Mouse (Mus musculus): ENCODE data around the gene Ubash3b.

The Ubash3b gene

DNA sequence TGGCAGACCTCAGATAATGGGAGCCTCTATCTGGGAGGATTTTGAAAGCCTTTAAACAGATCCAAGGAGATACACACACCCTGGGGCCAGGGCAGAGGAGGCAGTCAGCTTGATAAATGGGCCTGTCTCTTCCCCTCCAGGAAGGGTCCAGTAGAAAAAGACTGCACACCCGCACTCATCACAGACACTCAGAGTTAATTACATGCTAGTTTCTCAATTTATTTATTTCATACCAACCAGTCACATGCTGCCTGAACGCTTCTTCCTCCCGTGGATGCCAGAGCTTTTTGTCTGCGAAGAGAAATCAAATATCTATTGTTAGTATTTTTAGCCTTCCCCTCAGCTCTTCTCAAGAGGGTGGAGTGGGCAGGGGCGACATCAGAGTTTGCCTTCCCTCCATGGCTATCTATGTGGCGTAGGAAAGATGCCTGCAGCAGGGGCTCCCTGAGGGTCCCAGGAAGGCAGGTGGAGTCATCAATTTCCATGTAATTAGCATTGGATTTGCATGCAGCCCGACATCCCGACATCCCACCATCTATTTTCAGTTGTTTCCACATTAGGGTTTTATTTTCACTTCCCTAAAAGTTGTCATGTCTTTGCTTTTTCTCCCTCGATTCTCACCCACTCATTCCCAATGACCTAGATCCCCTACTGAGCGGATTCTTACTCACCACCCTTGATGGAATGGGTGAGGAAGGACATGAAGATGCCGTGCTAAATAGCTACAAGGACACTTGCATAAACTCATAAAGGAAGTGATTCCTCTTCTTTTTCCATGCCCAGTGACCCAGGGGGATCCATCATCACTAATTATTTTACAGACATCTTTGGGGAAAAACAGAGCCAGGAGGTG is 110.2 kb downstream of the Ubash3b start:
- no peak for DNase-seq (ENCODE audit: low spot score in 2 of 2)

DNA sequence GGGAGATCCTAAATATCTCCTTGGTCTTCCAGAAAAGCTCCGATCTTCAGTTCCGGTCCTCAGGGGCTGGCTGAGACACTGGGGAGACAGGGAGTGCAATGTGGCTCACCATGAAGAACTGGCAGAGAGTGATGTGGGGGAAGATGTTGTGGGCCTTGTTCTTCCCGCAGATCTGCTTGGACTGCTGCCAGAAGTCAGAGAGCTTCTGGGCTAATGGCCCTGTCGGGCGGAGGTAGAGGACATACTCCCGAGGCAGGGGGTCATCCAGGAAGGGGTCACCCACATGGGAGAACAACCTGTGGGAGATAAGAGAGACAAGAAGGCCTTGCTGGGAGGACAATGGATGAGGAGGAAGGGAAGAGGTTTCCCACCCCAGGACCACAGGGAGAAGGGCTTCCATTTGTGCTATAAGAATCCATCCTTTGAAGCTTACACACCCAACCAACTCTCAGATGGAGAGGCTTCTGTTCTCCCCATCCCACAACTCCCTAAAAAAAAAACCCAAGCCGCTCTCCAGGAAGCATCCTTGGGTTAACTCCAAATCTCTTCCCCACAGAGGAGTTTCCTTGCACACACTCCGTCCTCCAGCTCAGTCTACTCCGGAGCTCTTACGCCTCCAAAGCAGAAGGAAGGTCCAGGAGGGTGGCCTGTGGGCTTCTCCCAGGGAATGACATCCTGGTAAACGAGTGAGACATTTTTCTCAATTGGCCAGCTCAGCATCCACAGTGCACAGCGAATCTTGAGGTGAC is 111.0 kb downstream of the Ubash3b start:
- DNase-seq (ENCODE audit: low spot score in 2 of 2), result no peak

DNA sequence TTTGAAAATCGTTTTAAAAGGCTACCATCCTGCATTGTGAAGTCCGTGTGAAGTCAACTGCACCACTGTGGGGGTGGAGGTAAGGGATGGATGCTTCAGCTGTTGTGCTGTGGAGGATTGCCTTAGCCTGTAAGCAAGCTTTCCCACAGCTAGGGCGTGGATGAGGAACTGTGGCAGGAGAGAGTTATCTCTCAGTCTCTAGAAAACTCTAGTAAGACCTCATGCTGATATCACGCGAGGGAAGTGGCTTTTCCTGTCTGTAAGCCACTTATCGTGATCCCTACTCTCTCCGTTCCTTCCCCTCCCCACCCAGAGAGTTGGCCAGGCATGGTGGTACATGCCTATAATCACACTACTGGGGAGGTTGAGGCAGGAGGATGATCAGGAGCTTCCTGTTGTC is 112.2 kb downstream of the Ubash3b start:
- no peak for DNase-seq (ENCODE audit: low spot score in 2 of 2)

- DNase-seq (ENCODE audit: low spot score in 2 of 2), result no peak
Observed at GRCm38 (mm10) chr9:41048820-41049219, 112.7 kb downstream of the Ubash3b start.

DNA sequence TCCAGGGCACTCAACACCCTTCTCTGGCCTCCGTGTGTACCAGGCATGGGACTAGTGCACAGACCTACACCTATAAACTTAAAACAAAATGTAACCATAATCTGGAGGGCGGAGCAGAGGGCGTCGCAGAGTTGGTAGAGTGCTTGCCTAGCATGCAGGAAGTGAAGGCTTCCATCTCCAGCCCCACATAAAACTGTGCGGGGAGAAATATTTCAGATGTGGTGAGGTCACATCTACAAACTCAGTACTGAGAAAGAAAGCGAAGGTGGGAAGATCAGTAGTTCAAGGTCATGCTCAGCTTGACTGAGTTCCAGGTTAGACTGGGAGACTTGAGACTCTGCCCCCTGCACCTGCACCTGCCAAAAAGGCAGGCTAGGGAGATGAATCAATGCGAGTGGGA is 113.3 kb downstream of the Ubash3b start:
- DNase-seq (ENCODE audit: low spot score in 2 of 2), result no peak

DNA sequence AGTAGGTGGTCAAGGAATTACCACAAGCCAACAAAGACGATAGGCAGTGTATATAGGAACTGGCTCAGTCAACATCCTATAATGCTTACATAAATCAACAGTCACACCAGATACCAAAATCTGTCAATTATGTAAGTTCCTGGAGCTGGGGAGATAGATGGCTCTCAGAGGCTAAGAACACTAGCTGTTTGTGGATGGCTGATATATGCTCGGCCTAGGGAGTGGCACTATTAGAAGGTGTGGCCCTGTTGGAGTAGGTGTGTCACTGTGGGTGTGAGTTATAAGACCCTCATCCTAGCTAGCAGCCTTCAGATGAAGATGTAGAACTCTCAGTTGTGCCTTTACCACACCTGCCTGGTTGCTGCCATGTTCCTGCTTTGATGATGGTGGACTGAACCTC is 113.8 kb downstream of the Ubash3b start:
- DNase-seq (ENCODE audit: low spot score in 2 of 2), result no peak

DNA sequence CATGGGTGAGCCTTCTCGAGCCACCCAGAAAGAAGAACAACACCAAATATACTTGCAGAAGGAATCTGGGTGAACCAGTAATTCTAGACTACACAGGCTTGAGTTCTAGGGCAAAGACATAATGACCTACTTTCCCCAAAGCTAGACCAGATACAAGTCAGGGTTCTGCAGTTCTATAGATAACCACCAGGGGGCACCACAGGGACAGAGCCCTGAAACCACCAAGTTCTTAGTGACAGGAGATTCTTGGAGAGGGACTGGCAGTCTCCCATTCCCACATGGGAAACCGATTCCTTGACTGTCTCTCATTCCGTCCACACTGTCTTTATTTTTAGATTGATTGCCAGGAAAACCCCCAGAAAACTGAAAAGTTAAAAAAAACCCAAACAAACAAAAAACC is 116.9 kb downstream of the Ubash3b start:
- DNase-seq (ENCODE audit: low spot score in 2 of 2), result peak; percentile 48 to 75

DNA sequence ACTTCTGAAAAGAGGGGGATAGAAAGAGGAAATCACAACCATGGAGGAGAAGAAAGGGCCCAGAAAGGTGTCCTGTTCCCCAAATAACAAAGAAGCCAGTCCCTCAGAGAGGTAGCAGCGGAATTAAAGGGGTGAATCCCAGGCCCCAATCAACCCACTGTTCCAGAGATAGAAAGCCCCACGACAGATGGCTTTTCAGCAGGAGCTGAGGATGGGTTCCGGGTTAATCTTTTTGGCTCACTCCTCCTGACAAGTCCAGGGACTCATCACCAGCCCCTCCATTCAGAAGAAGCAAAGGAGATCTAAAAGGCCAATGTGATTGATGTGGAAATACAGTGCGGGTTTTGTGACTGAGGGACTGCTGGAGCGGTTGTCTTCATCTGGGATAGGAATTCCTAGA is 117.9 kb downstream of the Ubash3b start:
- no peak for DNase-seq (ENCODE audit: low spot score in 2 of 2)

DNA sequence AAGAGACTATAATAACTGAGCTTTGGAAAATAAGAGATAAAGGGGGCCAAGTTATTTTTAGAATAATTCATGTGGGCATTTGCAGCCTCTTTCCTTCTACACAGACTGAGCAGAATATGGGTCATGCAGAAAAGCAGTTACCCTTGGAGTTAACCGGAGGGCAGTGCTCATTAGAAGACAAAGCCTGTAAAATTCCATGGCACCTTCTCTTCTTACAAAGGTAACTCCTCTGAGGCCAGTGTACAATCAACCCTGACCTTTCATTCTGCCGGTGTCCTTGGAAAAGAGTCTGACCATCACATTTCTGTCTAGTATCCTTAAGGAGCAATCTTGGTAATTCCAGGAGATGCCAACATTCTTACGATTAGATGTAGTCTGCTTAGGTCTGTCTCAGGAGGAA is 120.1 kb downstream of the Ubash3b start:
- DNase-seq (ENCODE audit: low spot score in 2 of 2), result no peak

- DNase-seq (ENCODE audit: low spot score in 2 of 2), result no peak
Observed at GRCm38 (mm10) chr9:41038150-41038664, 123.3 kb downstream of the Ubash3b start.

- DNase-seq (ENCODE audit: low spot score in 2 of 2), result no peak
Observed at GRCm38 (mm10) chr9:41031590-41032489, 129.7 kb downstream of the Ubash3b start.

DNA sequence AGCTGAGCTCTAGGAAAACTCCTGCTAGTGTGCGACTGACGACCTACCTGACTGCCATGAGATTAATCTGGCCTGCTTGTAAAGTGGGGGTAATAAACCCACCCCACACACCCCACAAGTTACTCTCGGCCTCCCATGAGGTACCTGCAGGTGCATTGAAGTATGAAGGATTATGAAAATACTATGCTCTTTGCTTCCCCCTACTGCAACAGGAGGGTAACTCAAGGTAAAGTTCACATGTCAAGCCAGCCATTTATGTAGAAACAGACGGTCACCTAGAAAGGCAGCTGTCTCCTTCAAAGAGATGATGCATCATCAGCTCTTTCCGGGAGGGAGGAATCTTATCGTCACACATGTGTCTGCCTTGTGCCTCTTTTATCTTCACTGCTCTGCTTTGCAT is 131.7 kb downstream of the Ubash3b start:
- no peak for DNase-seq (ENCODE audit: low spot score in 2 of 2)

DNA sequence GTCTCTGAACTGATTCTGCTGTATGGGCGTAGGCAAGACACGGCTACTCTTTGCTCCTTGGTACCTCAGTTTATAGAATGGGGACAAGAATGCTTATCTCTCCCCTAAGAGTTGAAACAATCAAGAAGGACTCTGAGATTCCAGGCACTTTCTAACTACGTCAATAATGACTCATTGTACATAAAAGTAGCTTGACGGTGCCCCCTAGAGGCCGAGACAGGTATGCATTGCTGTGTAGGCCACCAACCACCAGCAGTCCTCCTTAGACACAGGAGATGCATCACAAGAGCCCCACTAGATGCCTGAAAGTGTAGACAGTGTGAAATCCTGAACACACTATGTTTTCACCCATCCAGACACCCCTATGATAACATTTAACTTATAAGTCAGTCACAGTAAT is 133.0 kb downstream of the Ubash3b start:
- DNase-seq (ENCODE audit: low spot score in 2 of 2), result peak in 1 of 2 experiments; percentile 47

DNA sequence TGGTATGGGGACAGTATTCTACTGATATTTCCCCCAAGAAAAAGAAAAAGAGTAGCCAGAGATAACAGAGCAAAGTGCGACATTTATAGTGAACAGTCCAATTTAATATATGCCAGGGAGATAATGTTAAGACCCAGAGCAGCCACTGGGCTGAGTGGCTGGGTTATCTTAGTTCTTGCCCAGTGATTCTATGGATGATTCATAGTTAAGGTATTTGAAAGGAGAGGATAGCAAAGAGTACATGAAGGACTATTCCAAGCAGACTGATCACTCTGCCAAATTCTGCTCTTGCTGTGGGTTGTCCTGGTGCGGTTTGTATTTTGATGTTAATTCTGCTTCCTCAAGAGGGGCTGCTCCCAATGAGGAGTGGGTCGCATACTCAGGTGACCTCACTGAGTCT is 139.8 kb downstream of the Ubash3b start:
- DNase-seq (ENCODE audit: low spot score in 2 of 2), result no peak

DNA sequence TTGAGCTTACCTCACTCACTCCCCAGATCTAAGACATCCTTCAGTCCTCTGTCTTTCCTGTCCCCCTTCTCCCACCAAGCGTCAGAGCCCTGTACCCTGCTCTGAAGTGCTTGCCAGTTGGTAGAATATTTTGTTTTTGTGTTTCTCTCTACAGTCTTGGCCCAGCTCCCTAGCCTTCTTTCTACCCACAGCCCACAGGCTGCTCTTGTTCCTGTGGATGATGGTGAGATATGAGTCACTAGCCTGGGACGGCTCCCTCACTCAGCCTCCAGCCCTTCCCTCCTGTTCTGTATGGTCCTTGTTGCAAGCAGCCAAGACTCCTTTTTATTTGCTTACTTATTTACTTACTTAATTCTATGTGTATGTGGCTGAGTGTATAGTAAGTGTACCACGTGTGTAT is 141.0 kb downstream of the Ubash3b start:
- no peak for DNase-seq (ENCODE audit: low spot score in 2 of 2)

GRCm38 (mm10) chr9:41014512-41014911 is 147.0 kb downstream of the Ubash3b start:
- no peak for DNase-seq (ENCODE audit: low spot score in 2 of 2)

DNA sequence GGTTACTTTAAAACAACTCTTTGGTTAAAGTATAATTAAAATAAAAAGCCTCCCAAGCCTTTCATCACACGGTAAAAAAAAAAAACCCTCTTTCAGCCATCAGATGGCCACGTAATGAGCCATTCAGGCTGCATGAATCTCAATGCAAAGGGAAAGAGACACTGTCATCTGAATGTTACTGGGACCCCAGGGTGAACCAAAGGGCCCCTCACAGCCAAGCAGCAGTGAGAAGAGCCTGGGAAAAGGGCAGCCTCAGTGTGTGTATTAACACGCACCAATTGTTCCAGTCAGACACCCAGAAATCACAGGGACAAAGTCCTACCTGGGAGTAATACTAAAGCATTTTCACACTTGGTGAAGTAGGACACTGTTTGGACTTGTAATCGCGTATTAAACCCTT is 149.0 kb downstream of the Ubash3b start:
- no peak for DNase-seq (ENCODE audit: low spot score in 2 of 2)

GRCm38 (mm10) chr9:41011512-41012436 is 149.7 kb downstream of the Ubash3b start:
- DNase-seq (ENCODE audit: low spot score in 2 of 2), result no peak

GRCm38 (mm10) chr9:41007785-41008184 is 153.7 kb downstream of the Ubash3b start:
- no peak for DNase-seq (ENCODE audit: low spot score in 2 of 2)

- DNase-seq (ENCODE audit: low spot score in 2 of 2), result no peak
Observed at GRCm38 (mm10) chr9:41004415-41004814, 157.1 kb downstream of the Ubash3b start, which contains the start of gene Crtam. Gene Crtam, minus strand, starts transcription at chr9:41004628.

Data from spleen, postnatal 14 days (tissue).